Mouse (Mus musculus) WW6 (cell line): ENCODE results near the gene Gm49486.
A peak's percentile ranks its signal among the peaks of the same experiment; 100 is the strongest.
"Not testable (repeated sequence)": the region's sequence is repeated elsewhere in the genome, so short reads cannot be mapped to it uniquely, and the experiment has no call there.

Source experiments
- DNase-seq: peaks from one replicate; pipeline ENCODE4 v3.0.0-alpha.2; 2013; ENCODE audit warnings: low read depth, low spot score

Gene Gm49486

GRCm38 (mm10) chr15:79225780-79226179 lies 3.4 kb upstream of the Gm49486 start:
- DNase-seq = not testable (repeated sequence)

DNA sequence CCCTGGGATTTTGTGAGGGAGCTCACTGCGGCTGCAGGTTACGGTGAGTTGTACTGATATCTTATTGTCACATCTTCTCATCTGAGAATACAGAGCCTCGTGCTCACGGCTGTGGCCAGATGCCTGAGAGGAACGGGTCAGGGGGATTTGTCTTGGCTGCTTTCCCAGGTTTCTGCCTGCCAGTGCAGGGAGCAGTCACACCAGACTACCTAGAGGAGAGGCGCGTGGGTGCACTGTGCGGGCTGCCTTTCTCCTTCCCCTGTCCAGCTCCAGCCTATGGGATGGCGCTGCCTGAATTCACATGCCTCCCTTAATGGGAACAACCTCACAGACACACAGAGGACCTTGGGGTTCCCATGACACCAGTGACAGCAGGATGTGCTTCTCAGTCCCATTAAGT lies 6.1 kb downstream of the Gm49486 start:
- DNase-seq = no peak

GRCm38 (mm10) chr15:79238036-79238435 lies 8.8 kb downstream of the Gm49486 start:
- no peak for DNase-seq

DNA sequence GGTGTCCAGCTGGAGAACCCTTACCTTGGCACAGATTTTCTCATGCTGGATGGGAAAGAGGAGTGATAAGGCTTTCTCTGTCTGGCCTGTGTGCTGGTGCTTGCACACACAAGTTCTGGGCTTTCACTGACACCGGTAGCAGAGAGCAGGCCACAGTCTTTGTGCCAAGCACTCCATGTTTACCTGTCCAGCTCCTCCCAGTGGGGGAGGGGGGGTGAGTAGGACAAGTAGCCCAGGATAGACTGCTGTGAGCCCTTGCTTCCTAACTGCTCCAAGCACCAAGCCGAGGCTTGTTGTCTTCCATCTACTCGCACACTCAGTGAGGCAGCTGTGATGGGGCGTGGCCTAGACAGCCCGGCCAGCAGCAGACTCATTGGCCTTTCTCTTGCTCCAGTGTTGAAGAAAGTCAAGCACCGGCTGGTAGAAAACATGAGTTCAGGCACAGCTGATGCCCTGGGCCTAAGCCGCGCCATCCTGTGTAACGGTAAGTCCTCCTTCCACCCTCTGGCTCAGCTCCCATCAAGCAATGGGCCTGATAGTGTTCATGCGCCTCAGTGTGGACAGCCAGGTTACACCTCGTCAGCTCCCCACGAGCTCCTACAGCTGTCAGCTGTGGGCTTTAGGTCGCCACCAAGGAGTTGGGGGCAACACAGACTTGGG lies 13.5 kb downstream of the Gm49486 start:
- DNase-seq = no peak

DNA sequence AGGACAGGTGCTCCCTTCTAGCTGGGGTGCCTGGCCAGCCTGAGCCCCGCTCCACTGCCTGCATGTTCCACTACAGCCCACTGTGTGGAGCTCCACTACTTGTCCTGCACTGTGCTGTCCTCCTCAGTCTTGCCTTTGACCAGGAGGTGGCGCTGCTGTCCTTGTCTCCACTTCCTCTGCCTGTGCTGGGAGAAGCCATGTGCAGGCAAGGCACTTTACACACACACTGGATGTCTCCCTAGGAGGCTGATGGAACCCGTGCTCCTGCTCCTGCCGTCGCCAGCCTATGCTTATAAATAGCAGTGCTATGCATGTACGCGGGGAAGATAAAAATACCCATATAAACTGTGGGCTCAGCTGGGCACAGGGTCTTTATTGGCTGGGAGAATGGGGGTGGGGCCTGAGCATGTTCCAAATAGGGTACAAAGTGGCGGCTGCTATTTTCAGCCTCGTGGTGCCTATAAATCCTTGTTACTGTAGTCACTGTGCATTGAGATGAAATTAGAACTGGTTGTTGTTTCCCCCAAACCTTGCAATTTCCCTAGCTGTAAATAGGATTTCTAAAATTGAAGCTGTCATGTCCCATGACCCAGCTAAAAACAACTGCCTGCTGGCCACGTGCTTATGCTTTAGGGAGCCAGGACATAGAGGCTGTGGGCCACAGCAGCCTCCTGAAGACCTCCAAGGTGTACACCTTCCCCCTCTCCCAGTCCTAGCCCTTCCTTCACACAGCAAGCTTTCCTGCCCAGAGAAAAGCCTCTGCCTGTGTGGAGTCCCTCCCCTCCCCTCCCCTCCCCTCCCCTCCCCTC lies 14.2 kb downstream of the Gm49486 start:
- DNase-seq = peak; percentile 89

DNA sequence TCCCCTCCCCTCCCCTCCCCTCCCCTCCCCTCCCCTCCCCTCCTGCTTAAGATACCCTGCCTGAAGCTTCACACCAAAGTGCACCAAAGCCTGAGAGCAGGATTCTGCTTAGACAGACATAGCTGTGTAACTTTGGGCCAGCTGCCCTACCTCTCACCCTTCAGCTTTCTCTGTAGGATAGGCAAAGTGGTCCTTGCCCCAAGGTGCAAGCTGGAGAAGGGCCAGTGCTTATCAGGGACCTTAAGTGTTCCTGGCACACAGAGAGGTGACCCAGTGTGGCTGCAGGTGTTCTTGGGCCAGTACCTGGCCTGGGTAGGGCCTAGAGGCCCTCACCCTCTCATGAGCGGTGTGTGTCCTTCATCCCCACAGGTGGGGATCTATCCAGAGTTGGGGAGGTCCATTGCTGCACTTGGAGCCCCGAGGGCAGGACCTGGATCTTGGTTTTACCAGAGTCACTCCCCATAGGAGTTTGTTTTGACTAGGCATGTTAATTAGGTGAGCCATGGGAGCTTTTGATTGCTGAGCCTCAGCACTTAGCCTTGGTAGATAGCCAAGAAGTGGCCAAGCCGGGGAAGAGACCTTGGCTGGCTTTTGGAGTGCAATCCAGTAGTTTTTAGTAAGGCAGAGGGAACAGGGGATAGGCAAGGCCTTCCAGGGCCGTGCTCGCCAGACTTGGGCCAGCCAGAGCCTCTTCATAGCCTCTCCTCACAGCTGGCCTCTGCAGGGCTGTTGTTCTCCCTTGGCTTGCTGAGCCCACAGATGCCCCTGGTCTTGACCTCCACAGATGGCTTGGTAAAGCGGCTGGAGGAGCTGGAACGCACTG lies 15.1 kb downstream of the Gm49486 start:
- DNase-seq = no peak

DNA sequence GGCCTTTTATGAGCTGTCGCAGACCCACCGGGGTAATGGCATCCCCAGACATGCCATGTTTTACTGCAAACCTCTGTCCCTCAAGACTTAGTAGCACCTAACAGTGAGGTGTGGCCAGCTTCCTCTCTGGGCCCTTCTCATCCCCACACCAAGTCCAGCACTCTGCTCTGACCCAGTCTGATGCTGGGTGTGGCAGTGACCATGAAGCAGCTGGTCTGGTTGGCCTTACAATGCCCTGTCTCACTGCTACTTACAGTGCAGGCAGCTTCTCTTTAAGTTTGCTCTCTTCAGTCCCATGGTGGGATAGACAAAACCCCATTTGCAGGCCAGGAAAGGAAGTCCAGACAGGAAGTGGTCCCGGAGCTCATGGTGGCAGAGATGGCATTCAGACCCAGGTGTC lies 16.1 kb downstream of the Gm49486 start:
- no peak for DNase-seq

DNA sequence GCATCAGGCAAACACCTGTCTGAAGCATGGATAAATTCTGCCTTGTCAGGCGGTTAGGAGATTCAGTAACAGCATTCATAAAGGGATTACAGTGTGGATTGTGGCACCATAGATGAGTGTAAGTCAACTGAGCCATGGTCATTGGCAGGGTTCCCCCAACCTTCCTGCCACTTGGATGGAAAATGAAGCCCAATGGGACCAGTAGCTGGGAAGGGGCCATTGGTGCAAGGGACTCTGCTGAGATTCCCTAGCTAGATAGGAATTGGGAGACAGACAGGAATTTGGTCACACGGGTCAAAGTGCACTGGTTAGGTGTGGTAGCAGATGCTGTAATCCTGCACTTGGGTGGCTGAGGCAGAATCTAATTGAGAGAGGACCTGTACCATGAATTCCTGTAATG lies 21.0 kb downstream of the Gm49486 start:
- DNase-seq = no peak

DNA sequence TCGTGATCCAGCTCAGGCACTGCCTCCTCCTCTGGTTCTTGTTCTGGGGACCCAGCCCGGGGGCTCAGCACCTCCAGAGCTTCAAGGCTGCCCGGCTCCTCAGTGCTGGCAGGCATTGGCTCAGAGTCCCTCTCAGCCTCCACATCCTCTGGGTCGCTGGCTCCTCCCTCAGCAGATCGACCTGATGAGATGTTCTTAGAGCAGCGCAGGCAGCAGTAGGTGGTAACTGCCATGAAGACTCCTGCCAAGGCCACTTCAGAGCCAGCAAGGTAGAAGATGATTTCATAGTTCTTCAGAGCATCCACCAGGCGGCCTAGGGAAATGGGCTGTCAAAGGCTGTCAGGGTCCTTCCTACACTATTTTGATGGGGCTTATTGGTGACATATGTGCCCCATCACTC lies 22.0 kb downstream of the Gm49486 start:
- DNase-seq = no peak

GRCm38 (mm10) chr15:79251781-79252491 lies 22.7 kb downstream of the Gm49486 start:
- no peak for DNase-seq

DNA sequence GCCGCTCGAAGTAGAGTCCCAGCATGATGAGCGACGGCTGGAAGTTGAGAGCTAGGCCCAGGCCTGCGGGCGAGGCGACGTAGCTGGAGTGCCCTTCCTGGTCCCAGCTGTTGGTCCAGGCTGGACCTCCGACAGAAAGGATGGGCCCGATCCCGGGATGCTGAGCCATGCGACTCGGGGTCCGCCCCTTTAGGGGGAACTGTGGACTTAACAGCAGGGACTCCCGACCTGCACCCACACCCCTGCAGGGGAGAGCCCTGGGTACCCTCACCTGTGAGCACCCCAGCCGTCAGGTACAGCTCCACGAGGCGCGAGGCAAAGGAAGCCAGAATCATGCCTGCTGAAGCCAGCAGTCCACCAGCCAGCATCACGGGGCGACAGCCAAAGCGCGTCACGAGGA lies 23.4 kb downstream of the Gm49486 start:
- DNase-seq = no peak

GRCm38 (mm10) chr15:79254661-79255060 lies 25.5 kb downstream of the Gm49486 start, which contains the start of gene Slc16a8:
Gene Slc16a8 (minus strand): TSS chr15:79254761.
- DNase-seq = no peak

GRCm38 (mm10) chr15:79258521-79258920 lies 29.3 kb downstream of the Gm49486 start:
- DNase-seq = no peak

- DNase-seq = no peak
These were observed 32.0 kb downstream of the Gm49486 start for GRCm38 (mm10) chr15:79261095-79261725.

DNA sequence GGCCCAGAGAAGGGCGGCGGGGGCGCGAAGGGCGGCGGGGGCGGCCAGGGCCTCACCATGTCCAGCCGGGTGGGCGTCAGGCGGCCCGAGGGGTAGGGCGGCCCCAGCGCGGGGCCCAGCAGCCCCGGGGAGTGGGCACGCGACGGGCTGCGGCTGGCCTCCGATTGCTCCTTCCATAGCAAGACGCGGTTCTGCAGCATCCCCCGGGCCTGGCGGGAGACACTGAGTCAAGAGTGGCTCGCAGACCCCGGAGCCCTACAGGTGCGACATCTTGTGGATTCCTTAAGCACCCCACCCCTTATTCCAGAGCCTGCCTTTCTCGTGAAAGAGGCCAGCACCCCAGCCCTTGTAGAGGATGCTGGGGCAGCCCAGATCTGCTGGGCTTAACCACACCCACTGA lies 32.6 kb downstream of the Gm49486 start:
- no peak for DNase-seq

- DNase-seq = no peak
These were observed 33.2 kb downstream of the Gm49486 start for GRCm38 (mm10) chr15:79262375-79262774.

DNA sequence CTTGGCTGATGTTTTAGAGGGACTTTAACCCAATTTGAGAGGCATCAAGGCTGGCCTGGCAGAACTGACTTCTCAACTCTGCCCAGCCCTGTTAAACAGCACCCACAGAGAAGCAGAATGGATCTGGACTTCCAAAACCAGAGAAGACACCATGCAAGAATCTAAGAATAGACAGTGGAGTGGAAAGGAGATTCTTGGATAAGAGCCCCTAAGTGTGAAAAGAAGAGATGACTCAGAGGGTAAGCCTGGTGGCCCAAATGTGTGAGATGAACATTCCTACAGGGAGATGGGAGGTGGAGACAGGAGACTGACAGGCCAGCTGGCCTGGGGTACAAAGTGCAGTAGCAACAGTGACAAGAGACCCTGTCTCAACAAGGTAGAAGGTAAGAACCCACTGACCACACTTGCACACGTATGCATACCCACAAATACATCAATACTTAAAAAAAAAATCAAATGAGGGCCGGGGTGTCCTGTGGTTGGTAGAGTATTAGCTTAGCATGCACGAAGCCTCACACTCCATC lies 33.7 kb downstream of the Gm49486 start:
- no peak for DNase-seq

DNA sequence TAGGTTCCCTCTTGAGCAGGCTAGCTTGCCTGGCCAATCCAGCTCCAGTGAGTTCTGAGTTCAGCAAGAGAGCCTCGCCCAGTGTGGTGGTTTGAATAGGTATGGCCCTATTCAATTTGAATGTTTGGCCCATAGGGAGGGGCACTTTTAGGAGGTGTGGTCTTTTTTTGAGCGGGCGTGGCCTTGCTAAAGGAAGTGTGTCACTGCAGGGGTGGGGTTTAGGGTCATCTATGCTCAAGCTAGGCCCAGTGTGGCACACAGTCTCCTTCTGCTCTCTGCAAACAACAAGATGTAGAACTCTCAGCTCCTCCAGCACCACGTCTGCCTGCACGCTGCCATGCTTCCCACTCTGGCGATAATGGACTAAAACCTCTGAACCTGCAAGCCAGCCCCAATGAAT lies 34.5 kb downstream of the Gm49486 start:
- DNase-seq = no peak

DNA sequence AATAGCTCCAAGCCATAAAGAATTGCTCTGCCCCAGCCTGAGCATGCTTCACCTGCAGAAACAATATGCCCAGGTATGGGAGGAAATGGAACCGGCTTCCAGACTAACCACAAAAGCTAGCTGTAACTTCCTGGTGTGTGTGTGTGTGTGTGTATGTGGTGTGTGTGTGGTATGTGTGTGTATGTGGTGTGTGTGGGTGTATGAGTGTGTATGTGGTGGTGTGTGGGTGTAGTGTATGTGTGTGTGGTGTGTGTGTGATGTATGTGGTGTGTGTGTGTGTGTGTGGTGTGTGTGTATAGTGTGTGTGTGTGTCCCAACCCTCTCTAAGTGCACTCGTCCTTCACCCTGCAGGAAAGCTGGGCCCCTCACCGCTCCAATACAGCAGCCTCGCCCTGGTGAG lies 36.2 kb downstream of the Gm49486 start:
- DNase-seq = no peak

DNA sequence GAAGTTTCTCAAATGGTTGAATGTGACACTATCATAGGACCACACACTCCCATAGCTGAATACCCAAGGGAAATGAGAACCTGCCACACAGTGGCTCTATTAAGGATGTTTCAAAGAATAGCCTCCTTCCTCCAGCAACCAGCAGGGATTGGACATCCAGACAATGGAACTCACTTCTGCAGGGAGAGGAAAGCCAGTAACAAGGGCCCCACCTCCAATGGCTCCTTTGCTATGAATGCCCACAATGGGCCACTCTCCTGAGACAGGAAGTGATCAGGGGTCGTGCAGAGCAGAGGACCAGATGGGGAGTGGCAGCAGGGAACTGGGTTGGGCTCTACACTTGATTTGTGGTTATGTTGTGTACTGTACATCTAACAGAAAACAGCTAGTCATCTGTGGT lies 39.3 kb downstream of the Gm49486 start:
- no peak for DNase-seq
